Mouse (Mus musculus) adrenal gland, adult (tissue): ENCODE measurements at regions not wholly inside any gene's neighbourhood (a gene's known extent, or its start where the extent isn't known, plus 50 kb on each side); places are given as distances from the start of the nearest gene placed in this dataset.
A peak's percentile ranks its signal among the peaks of the same experiment; 100 is the strongest.
"Not testable (repeated sequence)": the region's sequence is repeated elsewhere in the genome, so short reads cannot be mapped to it uniquely, and the experiment has no call there.

Experiments used
- DNase-seq, 2 experiments: peaks; one replicate each; pipeline ENCODE4 v3.0.0; 2022 to 2023; ENCODE audit warnings: low spot score in 1 of 2; ENCODE audit not compliant: inconsistent age in 2 of 2

GRCm38 (mm10) chr5:133010624-133011575, 467.8 kb upstream of the Auts2 start:
- no peak for DNase-seq

GRCm38 (mm10) chr5:132982866-132983265, 439.7 kb upstream of the Auts2 start:
- no peak for DNase-seq

- DNase-seq, result no peak
These were observed 435.9 kb upstream of the Auts2 start for GRCm38 (mm10) chr5:132979013-132979412.

- no peak for DNase-seq
These were observed 432.3 kb upstream of the Auts2 start for GRCm38 (mm10) chr5:132975303-132975932.

GRCm38 (mm10) chr5:132974876-132975275, 431.7 kb upstream of the Auts2 start:
- no peak for DNase-seq

- DNase-seq, result no peak
These were observed 427.9 kb upstream of the Auts2 start for GRCm38 (mm10) chr5:132971046-132971445.

GRCm38 (mm10) chr5:132969376-132969775, 426.2 kb upstream of the Auts2 start:
- DNase-seq, result no peak

- no peak for DNase-seq
These were observed 416.8 kb upstream of the Auts2 start for GRCm38 (mm10) chr5:132959901-132960300.

- DNase-seq, result no peak
These were observed 413.0 kb upstream of the Auts2 start for GRCm38 (mm10) chr5:132956184-132956583.

GRCm38 (mm10) chr5:132955051-132955450, 411.9 kb upstream of the Auts2 start:
- no peak for DNase-seq

- no peak for DNase-seq
These were observed 390.4 kb upstream of the Auts2 start for GRCm38 (mm10) chr5:132933439-132933980.

- not testable (repeated sequence) for DNase-seq
These were observed 386.8 kb upstream of the Auts2 start for GRCm38 (mm10) chr5:132929955-132930354.

GRCm38 (mm10) chr5:132923365-132923764, 380.2 kb upstream of the Auts2 start:
- no peak for DNase-seq

- DNase-seq, result no peak
These were observed 365.9 kb upstream of the Auts2 start for GRCm38 (mm10) chr5:132909056-132909455.

GRCm38 (mm10) chr5:132908220-132908619, 365.1 kb upstream of the Auts2 start:
- no peak for DNase-seq

- peak; percentile 9 to 63 for DNase-seq
These were observed 349.4 kb upstream of the Auts2 start for GRCm38 (mm10) chr5:132892591-132892990.

GRCm38 (mm10) chr5:132884130-132884529, 341.0 kb upstream of the Auts2 start:
- DNase-seq, result no peak

- DNase-seq, result no peak
These were observed 339.1 kb upstream of the Auts2 start for GRCm38 (mm10) chr5:132882291-132882690.

GRCm38 (mm10) chr5:132881170-132881569, 338.0 kb upstream of the Auts2 start:
- no peak for DNase-seq

GRCm38 (mm10) chr5:132876336-132876840, 333.2 kb upstream of the Auts2 start:
- no peak for DNase-seq

- DNase-seq, result no peak
These were observed 315.8 kb upstream of the Auts2 start for GRCm38 (mm10) chr5:132858846-132859510.
